Comparison of ENCODE assay signal across 7 mouse cellular contexts in genomic region chr17:34850517-34851125, GRCm38 (mm10). TPM values are rescaled to one million over a fixed set of nuclear protein-coding genes. Genes with fewer than 3 reads are reported as not detected.
A peak's percentile ranks its signal among the peaks of the same experiment; 100 is the strongest.
DNase-seq lines count a peak whose midpoint lies in the region; ATAC-seq and TF ChIP-seq lines count a peak whose summit lies in the region.

No protein-coding gene starts in this region.

- 1% methylated on average over 25 of the region's 25 CpGs for WGBS in neural tube, embryonic 11.5 days
- under 1% methylated on average over 25 of the region's 25 CpGs for WGBS in limb, embryonic 15.5 days
- under 1% methylated on average over 25 of the region's 25 CpGs for WGBS in stomach, embryonic 16.5 days

- no peaks in the 10 kb centered on the region for H3K27me3 ChIP-seq in neural tube, embryonic 11.5 days (ENCODE audit: control insufficient read depth, insufficient read depth, low read length)
- H3K27me3 ChIP-seq in limb, embryonic 15.5 days, result no peaks in the 10 kb centered on the region
- H3K27me3 ChIP-seq in stomach, embryonic 16.5 days (ENCODE audit: control insufficient read depth, insufficient read depth, low read length), result no peaks in the 10 kb centered on the region

- no peak for TF ChIP-seq CTCF in embryonic fibroblast, embryonic 13.5 days (IDR thresholded peaks at IDR 0.05; ENCODE audit: borderline replicate concordance, insufficient read depth, low read length)

- no peak for ATAC-seq in neural tube, embryonic 11.5 days (ENCODE audit: insufficient read depth, low FRiP score, low TSS enrichment)
- no peak; the same call in 1 of the 2 replicates for ATAC-seq in limb, embryonic 15.5 days (ENCODE audit: insufficient number of reproducible peaks, low FRiP score, low TSS enrichment, low read depth)
- no peak for ATAC-seq in stomach, embryonic 16.5 days (ENCODE audit: insufficient read depth, low FRiP score)

- H3K4me3 ChIP-seq in neural tube, embryonic 11.5 days (ENCODE audit: low read depth, low read length), result peak overlapping the region; percentile 68
- H3K4me3 ChIP-seq in embryonic fibroblast, embryonic 13.5 days (ENCODE audit: insufficient read depth, low read length), result peak overlapping the region; percentile 84
- peak overlapping the region; percentile 99 for H3K4me3 ChIP-seq in limb, embryonic 15.5 days
- peak overlapping the region; percentile 84 for H3K4me3 ChIP-seq in stomach, embryonic 16.5 days (replicated peaks; ENCODE audit: low read length)

- TF ChIP-seq POLR2A in embryonic fibroblast, embryonic 13.5 days (IDR thresholded peaks at IDR 0.05; ENCODE audit: low read depth, low read length), result no peak

- H3K36me3 ChIP-seq in neural tube, embryonic 11.5 days (ENCODE audit: control insufficient read depth, insufficient read depth, low read length), result peaks cover 9% of the 10 kb centered on the region
- H3K36me3 ChIP-seq in limb, embryonic 15.5 days, result peaks cover 61% of the 10 kb centered on the region
- 0 out of 2 replicates have a peak, but pooled peaks cover 15% of the 10 kb centered on the region for H3K36me3 ChIP-seq in stomach, embryonic 16.5 days (ENCODE audit: control insufficient read depth, insufficient read depth, low read length)

- peak overlapping the region; percentile 76 for H3K9ac ChIP-seq in neural tube, embryonic 11.5 days (ENCODE audit: low read length)
- H3K9ac ChIP-seq in limb, embryonic 15.5 days, result peak overlapping the region; percentile 95
- H3K9ac ChIP-seq in stomach, embryonic 16.5 days (ENCODE audit: low read length), result peak overlapping the region; percentile 95

- H3K4me1 ChIP-seq in neural tube, embryonic 11.5 days (ENCODE audit: control insufficient read depth, insufficient read depth, low read length), result peaks cover 9% of the 10 kb centered on the region
- 0 out of 2 replicates have a peak, but pooled peaks cover 3% of the 10 kb centered on the region for H3K4me1 ChIP-seq in embryonic fibroblast, embryonic 13.5 days (ENCODE audit: control insufficient read depth, insufficient read depth, low read length)
- peaks cover 21% of the 10 kb centered on the region for H3K4me1 ChIP-seq in limb, embryonic 15.5 days
- peaks cover 16% of the 10 kb centered on the region for H3K4me1 ChIP-seq in stomach, embryonic 16.5 days (ENCODE audit: control insufficient read depth, insufficient read depth, low read length)

- no peak for DNase-seq in neural tube, embryonic 11.5 days (ENCODE audit: low spot score)
- no peak for DNase-seq in neural tube, embryonic 10.5 days (ENCODE audit: extremely low spot score, low spot score)
- no peak for DNase-seq in right cerebral cortex, postnatal 36 days (ENCODE audit: low spot score in 2 of 2)
- DNase-seq in adrenal gland, postnatal 25 days, result no peak

- no peaks in the 10 kb centered on the region for H3K9me3 ChIP-seq in neural tube, embryonic 11.5 days (ENCODE audit: control insufficient read depth, low read length)
- H3K9me3 ChIP-seq in limb, embryonic 15.5 days, result no peaks in the 10 kb centered on the region
- no peaks in the 10 kb centered on the region for H3K9me3 ChIP-seq in stomach, embryonic 16.5 days (replicated peaks; ENCODE audit: control insufficient read depth, low read length)

- H3K27ac ChIP-seq in neural tube, embryonic 11.5 days (ENCODE audit: low read depth, low read length), result no peak overlapping the region
- H3K27ac ChIP-seq in embryonic fibroblast, embryonic 13.5 days (ENCODE audit: insufficient read depth, low read length), result no peak overlapping the region
- H3K27ac ChIP-seq in limb, embryonic 15.5 days, result peak overlapping the region; percentile 63; the same call in 1 of the 2 replicates
- H3K27ac ChIP-seq in stomach, embryonic 16.5 days (ENCODE audit: low read length), result peak overlapping the region; percentile 25; the same call in 1 of the 2 replicates

- H3K4me2 ChIP-seq in neural tube, embryonic 11.5 days (ENCODE audit: low read depth), result peak overlapping the region; percentile 71
- H3K4me2 ChIP-seq in limb, embryonic 15.5 days, result peak overlapping the region; percentile 93
- H3K4me2 ChIP-seq in stomach, embryonic 16.5 days (ENCODE audit: low read depth, low read length), result peak overlapping the region; percentile 70

RNA-seq across cellular contexts. Expression of gene Nelfe, which starts 0.4 kb away (rescaled TPM):
- 125 and 132 TPM in 2 replicates for polyA plus RNA-seq in neural tube, embryonic 11.5 days (2014; fragmentation: Nextera tagmentation; extraction: Ambion mirVana)
- polyA plus RNA-seq in embryonic fibroblast, embryonic 13.5 days (2011; ENCODE audit: insufficient read length, low read depth, missing spikeins), result 31.5 and 34.7 TPM in 2 replicates
- polyA plus RNA-seq in limb, embryonic 15.5 days (2015; fragmentation: Nextera tagmentation; extraction: Ambion mirVana), result 90.1 and 96.4 TPM in 2 replicates
- polyA plus RNA-seq in stomach, embryonic 16.5 days (2015; fragmentation: Nextera tagmentation; extraction: Ambion mirVana), result 89.5 and 96.4 TPM in 2 replicates
- total RNA-seq in adrenal gland, postnatal 25 days (2021), result 57.9 and 61.6 TPM in 2 replicates

RNA-seq across cellular contexts. Expression of gene Skiv2l, which starts 0.6 kb away (rescaled TPM):
- 45.0 and 55.7 TPM in 2 replicates for polyA plus RNA-seq in neural tube, embryonic 11.5 days (2014; fragmentation: Nextera tagmentation; extraction: Ambion mirVana)
- 25.6 and 27.7 TPM in 2 replicates for polyA plus RNA-seq in embryonic fibroblast, embryonic 13.5 days (2011; ENCODE audit: insufficient read length, low read depth, missing spikeins)
- 47.2 and 47.4 TPM in 2 replicates for polyA plus RNA-seq in limb, embryonic 15.5 days (2015; fragmentation: Nextera tagmentation; extraction: Ambion mirVana)
- 45.0 and 48.1 TPM in 2 replicates for polyA plus RNA-seq in stomach, embryonic 16.5 days (2015; fragmentation: Nextera tagmentation; extraction: Ambion mirVana)
- total RNA-seq in adrenal gland, postnatal 25 days (2021), result 69.2 and 79.3 TPM in 2 replicates

RNA-seq across cellular contexts. Expression of gene Cfb, which starts 11.7 kb away (rescaled TPM):
- 2.6 and 2.9 TPM in 2 replicates for polyA plus RNA-seq in neural tube, embryonic 11.5 days (2014; fragmentation: Nextera tagmentation; extraction: Ambion mirVana)
- polyA plus RNA-seq in embryonic fibroblast, embryonic 13.5 days (2011; ENCODE audit: insufficient read length, low read depth, missing spikeins), result 0.26 TPM in 1 of 2 replicates, not detected in the other
- 2.8 and 3.6 TPM in 2 replicates for polyA plus RNA-seq in limb, embryonic 15.5 days (2015; fragmentation: Nextera tagmentation; extraction: Ambion mirVana)
- 27.8 and 28.9 TPM in 2 replicates for polyA plus RNA-seq in stomach, embryonic 16.5 days (2015; fragmentation: Nextera tagmentation; extraction: Ambion mirVana)
- total RNA-seq in adrenal gland, postnatal 25 days (2021), result 6.5 and 18.6 TPM in 2 replicates

RNA-seq across cellular contexts. Expression of gene Dxo, which starts 13.8 kb away (rescaled TPM):
- polyA plus RNA-seq in neural tube, embryonic 11.5 days (2014; fragmentation: Nextera tagmentation; extraction: Ambion mirVana), result 69.4 and 71.0 TPM in 2 replicates
- polyA plus RNA-seq in embryonic fibroblast, embryonic 13.5 days (2011; ENCODE audit: insufficient read length, low read depth, missing spikeins), result 21.9 and 25.0 TPM in 2 replicates
- 62.1 and 65.8 TPM in 2 replicates for polyA plus RNA-seq in limb, embryonic 15.5 days (2015; fragmentation: Nextera tagmentation; extraction: Ambion mirVana)
- polyA plus RNA-seq in stomach, embryonic 16.5 days (2015; fragmentation: Nextera tagmentation; extraction: Ambion mirVana), result 48.9 and 53.3 TPM in 2 replicates
- total RNA-seq in adrenal gland, postnatal 25 days (2021), result 54.8 and 65.0 TPM in 2 replicates

RNA-seq across cellular contexts. Expression of gene Stk19, which starts 13.9 kb away (rescaled TPM):
- polyA plus RNA-seq in neural tube, embryonic 11.5 days (2014; fragmentation: Nextera tagmentation; extraction: Ambion mirVana), result 20.3 and 24.7 TPM in 2 replicates
- 17.9 and 19.2 TPM in 2 replicates for polyA plus RNA-seq in embryonic fibroblast, embryonic 13.5 days (2011; ENCODE audit: insufficient read length, low read depth, missing spikeins)
- polyA plus RNA-seq in limb, embryonic 15.5 days (2015; fragmentation: Nextera tagmentation; extraction: Ambion mirVana), result 26.1 and 29.3 TPM in 2 replicates
- 23.8 and 25.8 TPM in 2 replicates for polyA plus RNA-seq in stomach, embryonic 16.5 days (2015; fragmentation: Nextera tagmentation; extraction: Ambion mirVana)
- 45.1 and 45.5 TPM in 2 replicates for total RNA-seq in adrenal gland, postnatal 25 days (2021)

Comparison
In these comparisons a context has a peak if more than half of its experiments do, and no peak if none do; other contexts are left out.
1. H3K27ac ChIP-seq: peak in limb, embryonic 15.5 days (single experiment) and stomach, embryonic 16.5 days (single experiment); none in neural tube, embryonic 11.5 days (single experiment) and embryonic fibroblast, embryonic 13.5 days (single experiment).
2. Peak in every context shown above with its lines, with median percentiles within 50 percentile points of each other: H3K4me2 ChIP-seq, H3K4me3 ChIP-seq and H3K9ac ChIP-seq.